Mouse (Mus musculus) myocyte (in vitro differentiated cells): Measurements from ENCODE around the gene Ube2cbp. TPM values are rescaled to one million over a fixed set of nuclear protein-coding genes. Genes with fewer than 3 reads are reported as not detected.

Experiments
- H3K27me3 ChIP-seq: one replicate; pipeline ENCODE4 v1.6.1; 2011; ENCODE audit not compliant: control insufficient read depth, insufficient read depth, insufficient read length
- H3K36me3 ChIP-seq: one replicate; pipeline ENCODE4 v1.6.1; 2011; ENCODE audit not compliant: control insufficient read depth, insufficient read depth
- H3K4me2 ChIP-seq: one replicate; pipeline ENCODE4 v1.6.1; 2011; ENCODE audit warnings: low read depth, control low read depth
- H3K4me3 ChIP-seq: one replicate; pipeline ENCODE4 v1.5.1; 2011; ENCODE audit warnings: mild to moderate bottlenecking, control low read depth, moderate library complexity
- H3K79me2 ChIP-seq: one replicate; pipeline ENCODE4 v1.6.1; 2011; ENCODE audit not compliant: control insufficient read depth, insufficient read depth
- H3ac ChIP-seq: one replicate; pipeline ENCODE4 v1.6.1; 2011; ENCODE audit not compliant: control insufficient read depth, insufficient read length
- CEBPB ChIP-seq: IDR thresholded peaks from 2 replicates; pipeline ENCODE4 v1.6.1; 2011; ENCODE audit warnings: mild to moderate bottlenecking, moderate library complexity; ENCODE audit not compliant: poor library complexity, insufficient read depth, severe bottlenecking
- E2F4 ChIP-seq: IDR thresholded peaks from one replicate; pipeline ENCODE4 v1.6.1; 2011; ENCODE audit warnings: mild to moderate bottlenecking, control low read depth, moderate library complexity; ENCODE audit not compliant: insufficient read depth
- MAX ChIP-seq: IDR thresholded peaks from one replicate; pipeline ENCODE4 v1.6.1; 2011; ENCODE audit warnings: low read depth, mild to moderate bottlenecking, control low read depth
- MYOD1 ChIP-seq, 3 experiments: IDR thresholded peaks; one replicate each; pipeline ENCODE4 v1.6.1; 2011; ENCODE audit warnings: control low read depth in 2 of 3, low read depth in 2 of 3, mild to moderate bottlenecking in 2 of 3, moderate library complexity in 1 of 3; ENCODE audit not compliant: insufficient read length in 2 of 3, control insufficient read depth in 1 of 3
- MYOG ChIP-seq, 3 experiments: IDR thresholded peaks; one replicate each; pipeline ENCODE4 v1.6.1; 2011; ENCODE audit warnings: control low read depth in 2 of 3, low read depth in 2 of 3, mild to moderate bottlenecking in 2 of 3; ENCODE audit not compliant: insufficient read length in 2 of 3, control insufficient read depth in 1 of 3, insufficient read depth in 1 of 3
- POLR2A ChIP-seq: IDR thresholded peaks from one replicate; pipeline ENCODE4 v1.6.1; 2011; ENCODE audit warnings: low read depth, mild to moderate bottlenecking, control low read depth, moderate library complexity; ENCODE audit not compliant: insufficient read length
- POLR2AphosphoS2 ChIP-seq: IDR thresholded peaks from one replicate; pipeline ENCODE4 v1.6.1; 2011; ENCODE audit warnings: low read depth, control low read depth; ENCODE audit not compliant: insufficient read length
- REST ChIP-seq: IDR thresholded peaks from one replicate; pipeline ENCODE4 v1.6.1; 2011; ENCODE audit warnings: mild to moderate bottlenecking, control low read depth, moderate library complexity; ENCODE audit not compliant: insufficient read depth, insufficient read length
- SRF ChIP-seq: IDR thresholded peaks from one replicate; pipeline ENCODE4 v1.6.1; 2011; ENCODE audit warnings: low read depth; ENCODE audit not compliant: control insufficient read depth, insufficient read length
- TCF12 ChIP-seq: IDR thresholded peaks from one replicate; pipeline ENCODE4 v1.6.1; 2011; ENCODE audit warnings: mild to moderate bottlenecking, control low read depth; ENCODE audit not compliant: poor library complexity, insufficient read depth, severe bottlenecking
- TCF3 ChIP-seq: IDR thresholded peaks from one replicate; pipeline ENCODE4 v1.6.1; 2011; ENCODE audit warnings: low read depth, control low read depth; ENCODE audit not compliant: insufficient read length
- USF1 ChIP-seq: IDR thresholded peaks from one replicate; pipeline ENCODE4 v1.6.1; 2011; ENCODE audit warnings: low read depth, mild to moderate bottlenecking, control low read depth, moderate library complexity
- polyA plus RNA-seq: library from polyadenylated mRNA; unstranded; fragments of >200 nt; fragmentation: generic; extraction: Trizol; gene quantifications from one replicate; pipeline ENCODE4 v1.2.1, GENCODE M21; 2012; ENCODE audit warnings: missing spikeins

Gene Ube2cbp
- polyA plus RNA-seq, 1 experiment: 4.4 TPM

DNA sequence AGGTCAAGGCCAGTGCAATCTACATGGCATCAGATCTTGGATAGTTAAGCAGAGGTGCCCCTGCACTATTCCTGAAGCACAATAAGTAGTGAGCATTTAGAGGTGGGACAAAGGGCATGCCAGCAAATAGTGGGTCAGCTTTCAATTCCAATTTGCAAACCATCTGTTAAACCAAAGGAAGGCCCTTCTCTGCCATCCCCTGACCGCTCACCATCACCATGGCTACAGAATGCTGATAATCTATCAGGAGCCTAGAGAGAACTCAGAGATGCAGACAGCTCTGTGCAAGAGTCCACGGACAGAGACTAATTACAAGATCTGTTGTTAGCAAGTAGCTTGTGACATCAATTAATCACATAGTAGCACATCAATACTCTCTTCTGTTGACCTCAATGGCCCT is 198.1 kb downstream of the Ube2cbp start:
- no peak for TF ChIP-seq E2F4
- TF ChIP-seq MYOG (IDR thresholded peaks at IDR 0.05; ENCODE audit: control insufficient read depth in 1 of 3, insufficient read depth in 1 of 3, insufficient read length in 2 of 3, low read depth in 2 of 3): no peak
- no peak for TF ChIP-seq CEBPB
- no peak for TF ChIP-seq USF1
- no peak for TF ChIP-seq POLR2AphosphoS2
- TF ChIP-seq SRF: no peak
- no peak for TF ChIP-seq REST
- no peak for TF ChIP-seq MAX
- no peak for TF ChIP-seq MYOD1 (IDR thresholded peaks at IDR 0.05; ENCODE audit: control insufficient read depth in 1 of 3, insufficient read length in 2 of 3, low read depth in 2 of 3)
- TF ChIP-seq TCF3: no peak
- TF ChIP-seq POLR2A: no peak
- no peak for TF ChIP-seq TCF12
- H3ac ChIP-seq: no peak overlapping the region
- H3K27me3 ChIP-seq: no peaks in the 10 kb centered on the region
- no peaks in the 10 kb centered on the region for H3K36me3 ChIP-seq
- no peak overlapping the region for H3K4me2 ChIP-seq
- no peaks in the 10 kb centered on the region for H3K79me2 ChIP-seq
- H3K4me3 ChIP-seq: no peak overlapping the region

Other genes starting within 250 kb of the Ube2cbp start
- gene Dop1a, start 2.2 kb upstream of the Ube2cbp start, polyA plus RNA-seq: 3.1 TPM
- 8.5 TPM for gene Pgm3, start 106.9 kb upstream of the Ube2cbp start, polyA plus RNA-seq
- 2.1 TPM for gene Rwdd2a, start 107.0 kb upstream of the Ube2cbp start, polyA plus RNA-seq
- gene Me1, start 231.0 kb upstream of the Ube2cbp start, polyA plus RNA-seq: 33.6 TPM